Mouse (Mus musculus): ENCODE data around the gene Brd3os.

Brd3os gene

DNA sequence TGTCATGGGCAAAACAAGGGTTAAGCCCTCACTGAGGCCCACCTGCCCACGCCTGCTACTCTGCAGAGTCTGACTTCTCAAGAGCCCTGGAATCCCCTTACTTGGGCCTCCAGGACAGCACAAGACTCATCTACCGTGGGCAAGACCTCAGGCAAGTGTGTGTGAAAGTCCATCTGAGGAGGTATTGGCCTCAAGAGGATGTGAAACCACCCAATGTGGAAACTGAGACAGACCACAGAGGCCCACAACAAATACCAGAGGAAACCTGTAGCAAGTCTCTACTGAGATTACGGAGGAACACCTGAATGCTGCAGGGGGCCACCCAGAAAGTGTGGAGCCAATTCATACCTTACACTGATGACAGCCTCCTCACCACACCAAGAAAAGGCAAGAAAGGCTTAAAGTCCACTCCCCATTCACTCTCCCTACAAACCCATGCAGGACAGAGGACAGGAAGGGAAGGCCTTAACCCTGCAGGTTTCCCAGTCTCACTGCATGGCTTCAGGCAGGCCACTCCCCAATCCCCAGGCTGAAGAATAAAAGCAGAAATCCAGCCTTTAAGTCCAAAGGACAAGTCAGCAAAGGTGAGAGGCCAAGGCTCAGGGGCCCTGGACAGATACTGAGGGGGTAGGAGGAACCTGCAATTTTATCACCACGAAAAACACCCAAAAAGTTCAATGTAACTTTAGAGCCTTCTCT, 27.3 kb downstream of the Brd3os start:
- peak; percentile 72 for DNase-seq (ENCODE audit: low spot score)

GRCm38 (mm10) chr2:27469991-27470355, 27.8 kb downstream of the Brd3os start:
- peak; percentile 62 for DNase-seq (ENCODE audit: low spot score)

DNA sequence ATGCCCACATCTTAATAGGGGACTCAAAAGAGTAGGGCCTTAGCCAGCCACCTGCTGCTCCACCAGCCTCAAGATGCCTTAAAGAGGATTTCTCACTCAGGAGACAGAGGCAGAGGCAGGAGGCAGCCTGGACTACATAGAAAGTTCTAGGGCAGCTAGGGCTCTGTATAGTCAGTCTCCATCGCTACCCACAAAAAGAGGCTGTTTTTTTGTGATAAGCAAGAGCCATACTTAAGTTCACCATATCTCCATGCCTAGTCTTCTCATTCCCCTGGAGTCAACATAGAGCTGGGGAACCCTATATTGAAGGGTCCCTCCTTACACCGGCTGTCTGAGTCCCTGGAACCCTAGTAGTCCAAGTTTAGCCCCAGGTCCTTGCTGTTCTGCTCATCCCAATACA, 28.4 kb downstream of the Brd3os start:
- no peak for DNase-seq (ENCODE audit: low spot score)

DNA sequence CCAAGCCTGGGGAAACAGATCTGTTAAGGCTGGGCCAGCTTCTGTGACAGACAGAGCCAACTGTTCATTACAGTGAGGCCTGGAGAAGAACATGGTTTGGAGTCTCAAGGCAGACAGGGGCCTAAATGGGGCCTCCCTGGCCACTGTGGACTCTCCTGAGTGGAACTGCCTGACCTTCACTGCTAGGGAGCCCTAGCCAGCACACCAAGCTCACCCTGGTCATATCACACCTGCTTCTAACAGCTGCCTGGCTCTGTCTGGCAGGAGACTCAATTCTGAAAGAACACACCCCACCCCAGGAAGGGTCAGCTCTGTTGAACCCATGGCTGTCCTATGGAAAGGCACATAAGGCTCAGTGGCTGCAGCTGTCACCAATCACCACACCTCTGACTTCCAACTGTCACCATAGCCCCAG, 29.1 kb downstream of the Brd3os start:
- DNase-seq (ENCODE audit: low spot score): no peak

DNA sequence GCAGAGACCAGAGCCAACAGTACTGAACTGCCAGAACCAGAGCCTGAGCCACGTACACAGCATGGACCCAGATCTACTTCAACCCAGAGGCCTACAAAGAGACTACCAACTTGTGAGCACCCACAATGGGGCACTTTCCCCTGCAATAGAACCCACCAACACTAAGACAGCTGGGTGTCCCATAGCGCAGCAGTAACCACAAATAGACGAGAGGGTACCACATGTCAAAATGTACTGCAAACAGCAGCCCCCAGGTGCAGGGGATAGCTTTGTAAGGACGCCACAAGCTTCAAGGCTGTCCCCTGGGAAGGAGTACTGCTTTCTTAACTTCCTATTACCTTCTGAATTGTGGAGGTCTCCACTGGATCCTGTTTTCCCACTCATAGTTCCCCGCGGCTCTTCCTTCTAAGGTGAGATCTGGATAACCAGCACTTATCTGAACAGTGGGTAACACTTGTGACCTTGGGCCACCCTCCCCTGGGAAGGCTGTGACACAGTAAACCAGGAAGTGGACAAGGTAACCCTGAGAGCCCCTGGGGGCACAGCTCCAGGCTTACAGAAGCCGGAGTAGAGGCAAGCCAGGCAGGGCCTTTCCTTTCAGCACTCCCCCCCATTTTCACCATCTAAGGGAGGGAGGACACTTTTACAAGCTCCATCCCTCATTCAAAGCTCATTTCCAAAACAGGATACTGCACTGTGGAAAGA, 31.1 kb downstream of the Brd3os start:
- DNase-seq (ENCODE audit: low spot score): no peak

DNA sequence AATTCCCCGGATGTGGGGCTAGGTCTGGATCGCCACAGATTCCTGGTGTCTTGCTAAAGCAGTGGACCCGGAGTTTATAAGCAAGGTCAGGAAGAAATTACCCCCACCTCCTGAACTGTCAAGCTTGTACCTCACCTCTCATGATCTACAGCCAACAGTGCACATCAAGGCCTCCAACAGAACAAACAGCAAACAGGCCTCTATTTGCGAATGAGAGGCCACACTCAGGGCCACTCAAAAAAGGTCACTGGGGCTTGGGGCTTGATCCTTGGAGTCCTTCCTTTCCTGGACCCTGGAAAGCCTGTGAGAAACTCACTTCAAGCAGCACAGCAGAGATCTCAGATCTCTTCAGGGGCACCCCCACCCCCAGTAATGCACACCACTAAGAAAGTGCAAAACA, 31.8 kb downstream of the Brd3os start:
- DNase-seq (ENCODE audit: low spot score): no peak

DNA sequence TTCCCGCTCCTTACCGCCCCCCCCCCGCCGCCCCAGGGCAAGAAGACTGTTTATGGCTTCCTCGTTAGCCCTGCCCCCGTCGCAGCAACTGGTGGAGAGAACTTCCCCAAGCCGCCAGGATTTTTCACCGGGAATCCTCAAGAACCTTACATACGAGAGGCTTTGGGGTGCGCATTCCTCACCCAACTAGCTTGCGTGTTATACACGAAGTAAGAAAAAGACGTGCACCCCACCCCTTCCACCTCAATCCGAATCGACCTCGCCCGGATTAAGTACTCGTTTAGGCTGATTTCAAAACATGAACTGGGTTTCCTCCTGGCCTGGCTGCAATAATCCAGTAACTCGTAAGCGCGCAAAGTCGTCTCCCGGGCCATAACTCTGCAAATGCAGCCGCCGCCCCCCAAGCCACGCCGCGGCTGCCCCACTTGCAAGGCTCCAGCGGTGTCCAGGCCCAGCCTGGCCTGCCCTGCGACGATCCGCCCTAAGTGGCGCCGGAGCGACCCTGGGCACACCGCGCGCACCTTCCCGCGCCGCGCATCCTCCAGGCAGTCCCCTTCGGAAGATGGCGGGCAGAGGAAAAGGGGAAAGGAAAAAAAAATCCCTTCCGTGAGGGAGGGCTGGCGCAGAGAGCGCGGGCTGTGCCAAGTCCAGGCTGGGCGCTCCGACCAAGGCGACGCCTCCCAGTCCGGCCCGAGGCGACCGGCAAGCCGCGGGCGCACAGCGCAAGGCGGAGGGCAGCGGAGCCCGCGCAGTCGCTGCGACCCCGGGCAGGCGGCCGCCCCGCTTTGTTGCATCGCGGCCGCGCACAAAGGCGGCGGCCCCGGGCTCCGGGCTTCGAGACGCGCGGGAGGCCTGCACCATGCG, 32.7 kb downstream of the Brd3os start:
- peak; percentile 52 for DNase-seq (ENCODE audit: low spot score)

- DNase-seq (ENCODE audit: low spot score): peak; percentile 90
Observed at GRCm38 (mm10) chr2:27475495-27476302, 33.6 kb downstream of the Brd3os start.

GRCm38 (mm10) chr2:27476303-27477192, 34.4 kb downstream of the Brd3os start:
- no peak for DNase-seq (ENCODE audit: low spot score)

GRCm38 (mm10) chr2:27479821-27480220, 37.7 kb downstream of the Brd3os start:
- DNase-seq (ENCODE audit: low spot score): no peak

- DNase-seq (ENCODE audit: low spot score): no peak
Observed at GRCm38 (mm10) chr2:27480367-27480766, 38.2 kb downstream of the Brd3os start.

GRCm38 (mm10) chr2:27482265-27482861, 40.2 kb downstream of the Brd3os start:
- DNase-seq (ENCODE audit: low spot score): no peak

GRCm38 (mm10) chr2:27486725-27487124, 44.6 kb downstream of the Brd3os start:
- DNase-seq (ENCODE audit: low spot score): no peak

DNA sequence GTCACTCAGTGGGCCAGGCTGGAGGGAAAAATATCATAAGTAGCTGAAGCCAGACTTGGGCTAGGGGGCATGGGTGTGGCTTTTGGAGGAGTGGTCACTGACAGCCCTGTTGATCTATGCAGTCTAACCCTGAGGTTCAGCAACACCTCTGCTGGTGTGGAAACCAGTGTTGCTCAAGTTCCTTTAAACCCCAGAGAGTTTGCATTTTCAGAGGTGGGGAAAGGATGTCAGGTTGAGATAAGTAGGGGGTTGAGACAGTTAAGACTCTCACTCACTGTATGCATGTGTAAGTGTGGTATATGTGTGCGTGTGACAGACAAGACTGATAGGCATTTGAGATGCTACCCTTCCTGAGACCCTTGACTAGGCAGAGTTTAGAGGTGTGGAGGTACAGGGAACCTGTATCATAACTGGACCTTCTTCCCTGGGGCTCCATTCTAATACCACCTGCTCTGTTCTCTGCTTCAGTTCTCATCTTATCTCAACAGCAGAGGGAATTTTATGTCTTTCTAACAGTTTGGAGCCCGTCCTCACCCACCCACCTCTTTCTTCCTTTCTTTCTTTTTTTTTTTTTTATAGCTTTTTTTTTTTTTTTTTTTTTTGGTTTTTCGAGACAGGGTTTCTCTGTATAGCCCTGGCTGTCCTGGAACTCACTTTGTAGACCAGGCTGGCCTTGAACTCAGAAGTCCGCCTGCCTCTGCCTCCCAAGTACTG, 45.4 kb downstream of the Brd3os start:
- DNase-seq (ENCODE audit: low spot score): no peak

- no peak for DNase-seq (ENCODE audit: low spot score)
Observed at GRCm38 (mm10) chr2:27488362-27488761, 46.2 kb downstream of the Brd3os start.

DNA sequence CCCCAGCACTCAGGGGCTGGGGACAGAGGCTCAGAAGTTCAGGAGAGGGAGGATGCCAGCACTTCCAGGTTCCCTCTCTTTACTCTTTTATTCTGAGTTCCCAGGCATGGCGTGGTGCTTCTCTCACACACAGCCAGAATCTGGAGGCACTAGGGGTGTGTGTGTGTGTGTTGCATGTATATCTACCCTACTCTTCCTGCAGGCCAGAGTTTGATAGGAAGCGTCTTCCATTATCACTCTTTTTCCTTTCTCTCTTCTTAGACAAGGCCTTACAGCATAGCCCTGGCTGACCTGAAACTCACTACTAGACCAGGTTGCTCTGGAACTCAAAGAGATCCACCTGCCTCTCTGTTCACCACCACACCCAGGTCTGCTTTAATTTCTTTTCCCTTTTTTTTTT, 48.8 kb downstream of the Brd3os start:
- DNase-seq (ENCODE audit: low spot score): no peak

Data from yolk sac, embryonic 10.5 days (tissue).